Comparison of ENCODE assay signal across 31 mouse cellular contexts in the genomic region with DNA sequence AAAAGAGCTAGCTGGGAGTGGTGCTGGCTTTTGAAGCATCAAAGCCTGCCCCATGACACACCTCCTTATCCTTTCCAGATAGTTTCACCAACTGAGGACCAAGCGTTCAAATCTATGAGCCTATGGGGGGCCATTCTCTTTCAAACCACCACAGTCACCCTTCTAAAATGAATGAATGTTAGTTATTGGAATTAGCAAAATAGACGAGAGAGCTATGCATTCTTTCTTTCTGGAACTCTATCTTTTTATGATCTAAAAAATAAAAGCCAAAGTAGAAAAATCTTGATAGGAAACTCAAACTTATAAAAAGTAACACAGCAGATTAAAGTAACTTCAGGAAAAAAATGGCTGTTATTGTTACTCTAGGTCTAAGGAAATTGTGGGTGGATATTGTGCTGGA.
"Had no signal": no experiment of that assay in that cellular context is flagged by ENCODE, and none has a peak within 500 bp of the region (broad histone marks: within the 10 kb centered on the region; RNA-seq: fewer than 3 reads in every experiment).

No protein-coding gene starts in this region.

- ATAC-seq: liver, embryonic 12.5 days; liver, postnatal 0 days; lung, postnatal 0 days; midbrain, embryonic 13.5 days; midbrain, embryonic 16.5 days had no signal

- H3K9me3 ChIP-seq: limb, embryonic 10.5 days; limb, embryonic 12.5 days; limb, embryonic 13.5 days; limb, embryonic 15.5 days; liver, embryonic 12.5 days; liver, embryonic 13.5 days; liver, embryonic 15.5 days; lung, embryonic 15.5 days; megakaryocyte, embryonic 14.5 days; midbrain, embryonic 10.5 days; midbrain, embryonic 12.5 days; midbrain, embryonic 13.5 days; neural tube, embryonic 12.5 days had no signal

- H3K27me3 ChIP-seq: limb, embryonic 12.5 days; limb, embryonic 13.5 days; limb, embryonic 15.5 days; liver, embryonic 12.5 days; liver, embryonic 13.5 days; liver, embryonic 15.5 days; lung, embryonic 15.5 days; megakaryocyte, embryonic 14.5 days; midbrain, embryonic 12.5 days; midbrain, embryonic 13.5 days; neural tube, embryonic 12.5 days had no signal

- H3K4me2 ChIP-seq: limb, embryonic 12.5 days; limb, embryonic 13.5 days; limb, embryonic 15.5 days; liver, embryonic 11.5 days; liver, embryonic 12.5 days; liver, embryonic 13.5 days; liver, embryonic 15.5 days; lung, embryonic 14.5 days; lung, embryonic 15.5 days; midbrain, embryonic 12.5 days; midbrain, embryonic 13.5 days; neural tube, embryonic 12.5 days had no signal

- H3K4me1 ChIP-seq: limb, embryonic 10.5 days; limb, embryonic 12.5 days; limb, embryonic 13.5 days; limb, embryonic 15.5 days; lung, embryonic 15.5 days; midbrain, embryonic 12.5 days had no signal

- H3K9ac ChIP-seq: limb, embryonic 12.5 days; limb, embryonic 13.5 days; limb, embryonic 15.5 days; liver, embryonic 12.5 days; liver, embryonic 13.5 days; liver, embryonic 14.5 days; liver, embryonic 15.5 days; liver, postnatal 0 days; lung, embryonic 14.5 days; lung, embryonic 15.5 days; midbrain, embryonic 12.5 days; midbrain, embryonic 13.5 days; neural tube, embryonic 12.5 days had no signal

- H3K27ac ChIP-seq: left cerebral cortex, adult 2 months; limb, embryonic 10.5 days; limb, embryonic 12.5 days; limb, embryonic 13.5 days; limb, embryonic 15.5 days; liver, embryonic 12.5 days; liver, embryonic 13.5 days; liver, embryonic 14.5 days; liver, embryonic 15.5 days; lung, embryonic 15.5 days; macrophage; midbrain, embryonic 10.5 days; midbrain, embryonic 12.5 days; midbrain, embryonic 13.5 days; neural tube, embryonic 12.5 days had no signal

- H3K4me3 ChIP-seq: left cerebral cortex, adult 2 months; limb, embryonic 10.5 days; limb, embryonic 12.5 days; limb, embryonic 13.5 days; limb, embryonic 15.5 days; liver, embryonic 12.5 days; liver, embryonic 13.5 days; liver, embryonic 15.5 days; lung, embryonic 15.5 days; megakaryocyte, embryonic 14.5 days; midbrain, embryonic 10.5 days; midbrain, embryonic 12.5 days; midbrain, embryonic 13.5 days; myocyte; neural tube, embryonic 12.5 days had no signal

- DNase-seq: left cerebral cortex, postnatal 4 days; liver; liver, embryonic 13.5 days; liver, postnatal 0 days; lung, adult 18-20 months; lung, adult 2 months; lung, embryonic 14.5 days; lung, postnatal 10 days; lung, postnatal 14 days; lung, postnatal 36 days; lung, postnatal 4 days; midbrain, embryonic 14.5 days had no signal
